Mouse (Mus musculus) olfactory bulb, adult 2 months (tissue): ENCODE measurements around the gene Wnk4.

ENCODE experiments used
- CTCF ChIP-seq: fragments of 200-500 bp; IDR thresholded peaks from 2 replicates; pipeline ENCODE4 v1.5.1; 2012; ENCODE audit warnings: low read depth, mild to moderate bottlenecking, low read length, moderate library complexity; ENCODE audit not compliant: insufficient read depth
- POLR2A ChIP-seq: fragments of 200-500 bp; IDR thresholded peaks from 2 replicates; pipeline ENCODE4 v1.6.1; 2012; ENCODE audit warnings: mild to moderate bottlenecking, low read depth, low read length, moderate library complexity; ENCODE audit not compliant: insufficient read depth

DNA sequence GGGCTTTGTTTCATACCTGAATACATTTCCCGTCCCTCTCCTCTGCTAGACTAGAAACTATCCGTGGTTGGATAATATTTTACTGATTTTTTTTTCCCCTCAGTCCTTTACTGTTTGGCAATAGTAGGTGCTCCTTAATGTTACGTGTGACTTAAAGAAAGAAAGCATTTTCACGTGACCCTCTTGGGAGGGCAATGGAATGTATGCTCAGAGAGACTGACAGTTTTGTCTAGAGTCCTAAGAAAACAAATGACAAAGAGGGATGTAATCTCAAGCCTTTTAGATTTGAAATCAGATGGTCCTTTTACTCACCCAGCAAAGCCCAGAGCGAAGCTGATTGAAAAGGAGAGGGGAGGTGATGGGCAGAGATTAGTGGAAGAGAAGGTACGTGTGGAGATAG is 5.5 kb downstream of the Wnk4 start:
- TF ChIP-seq CTCF (no peak), POLR2A (no peak)
